Mouse (Mus musculus): Measurements from ENCODE around the gene Nxph4.
A peak's percentile ranks its signal among the peaks of the same experiment; 100 is the strongest.

Nxph4 gene

DNA sequence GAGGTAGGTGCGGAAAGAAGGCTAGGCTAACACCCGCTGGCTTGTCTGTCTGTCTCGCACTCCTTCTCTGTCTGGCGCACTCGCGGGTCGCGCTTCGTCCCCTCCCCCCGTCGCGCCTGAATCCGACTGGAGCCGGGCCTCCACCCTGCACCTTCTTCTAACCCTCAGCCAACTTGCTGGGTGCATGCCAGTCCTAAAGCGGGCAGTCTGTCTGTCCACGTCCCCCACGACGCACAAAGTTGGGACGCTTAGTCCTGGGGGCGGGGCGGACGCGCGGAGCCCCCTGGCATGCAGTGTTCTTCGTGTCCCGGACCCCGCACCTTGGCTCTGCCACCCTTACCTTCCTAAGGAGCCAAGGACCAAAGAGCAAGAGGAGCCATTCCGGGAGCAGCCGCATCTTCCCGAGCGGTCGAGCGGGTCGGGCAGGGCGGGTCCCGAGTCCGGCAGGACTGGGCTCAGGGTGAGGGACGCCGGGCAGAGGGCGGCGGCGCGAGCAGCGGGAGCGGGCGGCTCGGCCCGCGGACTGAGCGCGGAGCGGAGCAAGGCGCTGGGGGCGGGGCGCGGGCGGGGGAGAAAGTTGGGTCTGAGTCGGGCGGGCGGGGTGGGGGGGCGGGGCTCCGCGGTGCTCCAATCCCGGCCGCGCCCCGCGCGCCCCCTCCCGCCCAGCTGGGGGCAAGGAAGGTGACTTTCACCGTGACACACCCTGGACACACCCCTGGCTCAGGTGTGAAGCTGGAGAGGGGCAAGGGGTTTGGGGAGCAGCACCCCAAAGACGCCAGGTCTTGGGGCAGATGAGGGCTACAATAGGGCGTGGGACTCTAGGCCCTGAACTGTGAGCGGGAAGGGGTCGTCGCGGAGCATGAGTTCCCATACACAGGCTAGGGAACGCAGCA is at the start of gene Nxph4:
Nxph4 (minus strand) TSS at position 524 of the 893 bp plus-strand sequence.
- DNase-seq (ENCODE audit: low spot score) = peak; percentile 42

DNA sequence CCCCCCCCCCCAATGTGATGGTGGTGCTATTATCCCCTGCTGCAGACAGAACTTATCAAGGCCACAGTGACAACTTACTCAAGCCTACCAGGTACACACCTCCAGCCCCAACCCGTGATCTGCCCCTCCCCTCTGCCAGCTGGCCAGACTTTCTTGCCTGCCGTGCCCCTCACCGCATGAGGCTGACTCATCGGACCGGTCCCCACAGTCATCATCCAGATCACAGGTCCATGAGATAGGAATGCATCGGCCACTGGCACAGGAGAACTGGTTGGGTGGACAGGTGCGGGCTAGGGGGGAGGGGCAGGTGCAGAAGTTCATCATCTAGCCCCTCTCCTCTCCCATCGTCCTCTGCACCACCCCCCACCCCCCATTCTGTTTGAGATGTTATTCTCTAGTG is 49.3 kb upstream of the Nxph4 start:
- no peak for DNase-seq (ENCODE audit: low spot score)

DNA sequence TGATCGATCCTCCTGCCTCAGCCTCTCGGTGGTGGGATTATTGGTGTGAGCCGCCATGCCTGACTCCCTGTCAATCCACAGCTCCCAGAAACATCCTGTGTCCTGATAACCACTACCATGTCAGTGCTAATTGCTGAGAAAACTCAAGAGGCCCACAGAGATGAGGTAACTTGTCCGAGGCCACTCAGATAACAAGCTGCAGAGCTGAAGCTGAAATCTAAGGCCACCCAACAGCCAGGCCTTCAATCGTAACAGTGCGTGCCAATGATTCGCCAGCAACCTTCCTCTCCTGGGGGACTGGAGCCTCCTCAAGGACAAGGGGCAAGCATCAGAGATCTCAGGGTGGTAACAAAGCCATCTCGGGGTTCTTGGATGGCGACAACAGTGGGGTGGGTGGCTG is 46.9 kb upstream of the Nxph4 start:
- no peak for DNase-seq (ENCODE audit: low spot score)

DNA sequence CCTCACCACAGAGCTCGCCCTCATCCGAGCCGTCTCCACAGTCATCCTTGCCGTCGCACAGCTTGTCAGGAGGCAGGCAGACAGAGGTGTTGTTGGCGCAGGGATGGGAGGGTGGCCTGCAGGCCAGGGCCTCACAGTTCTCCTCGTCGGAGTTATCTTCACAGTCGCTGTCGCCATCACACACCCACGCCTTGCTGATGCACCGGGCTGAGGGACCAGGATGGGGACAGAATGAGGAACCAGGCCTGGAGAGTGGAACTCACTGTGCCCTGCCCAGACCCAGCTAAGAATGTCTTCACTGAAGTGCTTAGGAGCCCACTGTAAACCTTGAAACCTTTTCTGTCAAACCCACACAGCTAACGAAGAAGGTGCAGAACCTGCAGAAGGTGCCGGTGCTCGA is 43.6 kb upstream of the Nxph4 start:
- DNase-seq (ENCODE audit: low spot score) = no peak

DNA sequence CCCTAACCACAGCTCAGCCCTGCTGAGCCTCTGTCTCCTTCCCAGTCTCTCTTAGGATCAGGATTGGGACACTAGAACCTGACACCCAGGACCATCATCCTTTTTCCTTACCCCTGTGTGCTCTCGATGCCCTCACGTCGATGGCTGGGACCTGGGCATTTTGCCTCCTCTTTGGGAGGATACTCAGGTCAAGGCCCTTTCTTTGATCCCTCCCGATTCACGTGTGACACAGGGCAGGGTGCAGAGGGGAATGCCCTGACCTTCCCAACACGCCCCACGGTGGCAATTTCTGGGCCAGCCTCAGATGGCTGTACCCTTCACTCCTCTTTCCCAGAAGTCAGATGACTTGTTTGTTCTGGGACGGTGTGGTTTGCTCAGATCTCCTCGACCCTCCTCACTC is 42.8 kb upstream of the Nxph4 start:
- no peak for DNase-seq (ENCODE audit: low spot score)

DNA sequence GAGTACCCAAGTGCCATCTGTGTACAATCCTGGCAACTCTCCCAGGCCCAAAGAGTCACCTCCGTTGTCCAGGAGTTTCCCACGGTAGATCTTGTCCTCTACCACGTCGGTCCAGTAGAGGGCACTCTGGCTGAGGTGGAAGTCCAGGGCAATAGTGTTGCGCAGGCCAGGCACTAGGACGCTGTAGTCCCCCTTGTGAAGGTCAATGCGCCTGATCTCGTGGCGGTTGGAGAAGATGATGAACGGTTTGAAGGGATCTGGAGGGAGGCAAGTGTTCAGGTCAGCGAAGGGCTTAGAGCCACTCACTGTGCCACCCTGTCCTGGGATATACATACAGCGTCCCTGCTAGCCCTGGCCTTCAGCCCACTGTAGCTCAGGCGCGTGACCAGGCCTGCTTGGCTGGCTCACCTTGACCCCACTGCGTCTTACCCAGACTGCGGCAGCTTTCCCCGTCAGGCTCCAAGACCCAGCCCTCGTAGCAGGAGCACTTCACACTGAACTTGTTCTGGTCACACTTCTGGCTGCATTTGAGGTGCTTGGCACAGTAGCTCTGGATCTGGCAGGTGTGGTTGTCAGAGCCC is 42.1 kb upstream of the Nxph4 start:
- DNase-seq (ENCODE audit: low spot score) = no peak

DNA sequence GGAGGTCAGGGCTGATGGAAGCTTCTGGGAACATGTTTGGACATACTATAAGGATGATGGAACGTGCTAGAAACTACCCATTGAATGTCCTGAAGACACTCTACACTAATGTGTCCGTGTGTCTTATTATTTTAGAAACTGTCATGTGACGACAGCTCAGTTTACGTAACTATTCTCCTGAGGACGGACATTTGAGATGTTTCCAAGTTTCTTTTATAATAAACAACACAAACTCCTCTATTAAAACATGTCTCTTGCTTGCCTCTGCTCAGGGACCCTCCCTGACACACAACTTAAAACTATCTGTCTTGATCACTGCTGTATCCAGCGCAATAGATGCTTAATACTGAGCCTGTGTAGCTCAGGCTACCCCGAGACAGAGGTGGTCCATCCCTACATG is 41.4 kb upstream of the Nxph4 start:
- DNase-seq (ENCODE audit: low spot score) = no peak

DNA sequence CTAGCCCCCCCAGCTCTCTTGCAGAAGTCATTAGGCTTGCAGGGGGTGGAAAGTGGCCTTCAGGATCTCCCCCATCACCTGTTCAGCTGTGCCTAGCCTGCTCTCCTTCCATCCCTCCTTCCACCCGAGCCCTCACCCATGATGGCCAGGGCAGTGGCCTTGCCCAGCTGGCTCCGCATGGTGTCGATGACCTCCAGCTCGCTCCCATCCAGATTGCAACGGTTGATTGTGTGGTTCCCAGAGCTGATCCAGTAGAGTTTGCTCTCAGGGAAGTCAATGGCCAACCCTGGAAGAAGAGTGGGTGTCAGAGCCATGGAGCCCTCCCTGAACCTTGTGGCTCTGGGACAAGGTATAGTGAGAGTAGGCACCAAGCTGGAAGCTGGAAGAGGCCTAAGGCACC is 37.9 kb upstream of the Nxph4 start:
- DNase-seq (ENCODE audit: low spot score) = no peak

DNA sequence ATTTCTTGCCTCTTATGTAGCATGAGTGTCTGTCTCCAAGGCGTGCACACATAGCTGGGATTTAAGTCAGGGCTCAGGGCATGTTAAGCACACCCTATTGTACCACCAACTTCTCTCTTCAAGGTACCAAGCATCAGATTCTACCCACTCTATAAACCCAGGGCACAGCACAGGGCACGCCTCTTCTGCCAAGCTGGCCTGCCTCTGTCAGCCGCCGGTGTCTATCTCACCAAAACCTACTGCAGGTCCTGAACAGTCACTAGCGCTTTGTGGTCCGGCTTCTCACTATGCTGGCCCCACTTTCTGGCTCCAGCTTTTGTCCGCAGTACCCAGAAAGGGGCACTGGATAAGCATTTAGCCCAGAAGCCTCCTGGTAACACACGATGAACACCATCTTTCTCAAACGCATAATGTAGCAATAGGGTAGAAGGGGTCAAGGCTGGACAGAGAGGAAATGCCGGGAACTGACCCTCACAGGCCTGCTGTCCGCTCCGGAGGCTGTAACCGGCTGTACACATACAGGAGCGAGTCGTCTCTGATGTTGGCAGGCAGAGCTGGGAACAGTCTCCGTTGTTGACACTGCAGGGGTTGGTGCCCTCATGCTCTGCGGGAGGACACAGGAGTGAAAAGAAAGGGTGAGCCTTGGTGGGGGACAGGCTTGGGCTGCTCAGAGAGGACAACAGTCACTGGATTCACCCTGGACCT is 36.7 kb upstream of the Nxph4 start:
- DNase-seq (ENCODE audit: low spot score) = no peak

DNA sequence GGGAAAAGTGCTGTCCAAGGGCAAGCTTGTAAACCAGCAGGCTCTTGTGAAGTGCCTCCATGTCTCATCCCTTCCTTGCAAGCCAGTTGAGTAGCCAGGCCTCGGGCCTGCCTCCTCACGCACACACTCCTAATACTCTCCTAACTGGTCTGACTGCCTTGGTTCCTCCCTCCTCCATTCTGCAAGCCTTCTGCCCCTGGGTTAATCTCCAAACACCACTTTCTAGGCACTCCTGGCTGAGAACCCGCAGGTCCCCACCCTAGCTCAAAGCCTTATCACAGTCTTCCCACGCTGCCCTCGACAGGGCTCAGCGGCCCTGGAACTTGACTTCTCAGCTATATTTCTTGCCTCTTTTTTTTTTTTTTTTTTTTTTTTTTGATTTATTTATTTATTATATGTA is 36.0 kb upstream of the Nxph4 start:
- no peak for DNase-seq (ENCODE audit: low spot score)

DNA sequence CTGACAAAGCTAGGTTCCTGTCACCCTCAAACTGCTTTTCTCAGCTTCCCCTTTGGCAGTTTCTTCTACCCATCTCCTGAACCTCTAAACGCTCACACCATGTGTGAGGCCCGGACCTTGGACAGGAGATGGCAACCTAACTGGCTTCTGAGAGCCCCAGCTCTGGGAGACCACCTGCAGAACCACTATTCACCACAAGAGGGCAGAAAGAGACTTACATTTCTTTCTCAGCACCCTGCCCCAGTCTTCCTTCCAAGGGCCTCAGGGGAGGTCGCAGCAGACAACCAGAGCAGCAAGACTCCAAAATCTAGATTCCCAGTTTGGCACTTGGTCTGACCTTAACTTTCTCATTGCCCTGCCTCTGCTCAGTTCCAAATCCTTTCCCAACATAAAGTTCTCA is 35.1 kb upstream of the Nxph4 start:
- peak; percentile 71 for DNase-seq (ENCODE audit: low spot score)

DNA sequence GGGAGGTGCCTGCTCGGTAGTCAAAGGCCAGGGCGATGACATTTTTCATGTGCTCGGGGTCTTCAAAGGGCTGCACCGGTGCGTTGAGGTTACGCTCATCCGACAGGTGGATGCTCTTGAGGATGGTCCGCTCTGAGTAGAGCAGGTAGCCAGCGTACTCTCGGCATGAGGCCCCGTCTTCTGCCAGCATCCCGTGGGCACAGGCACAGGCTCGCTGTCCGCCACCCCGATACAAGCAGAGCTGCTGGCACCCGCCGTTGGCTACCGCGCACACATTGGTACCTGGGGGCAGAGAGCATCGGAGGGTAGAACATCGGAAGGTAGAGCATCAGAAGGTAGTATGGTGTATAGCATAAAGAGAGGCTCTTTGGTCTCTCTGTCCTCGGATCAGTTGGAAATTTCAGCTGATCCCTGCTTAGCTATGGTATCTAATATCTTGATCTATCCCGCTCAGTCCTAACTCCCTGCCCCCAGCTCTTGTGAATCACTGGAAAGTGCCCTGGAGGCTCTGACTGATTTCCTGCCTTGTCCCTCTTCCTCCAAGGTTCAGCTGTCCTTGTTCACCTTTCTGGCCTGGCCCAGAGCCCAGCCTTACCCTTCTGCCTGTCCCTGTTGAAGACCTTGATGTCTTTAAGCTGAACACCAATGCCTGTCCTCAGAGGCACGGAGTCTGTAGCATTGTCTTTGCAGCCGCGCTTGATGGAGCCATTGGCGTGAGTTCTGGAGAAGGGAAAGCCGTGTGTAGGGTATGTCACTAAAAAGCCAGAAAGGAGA is 32.4 kb upstream of the Nxph4 start:
- DNase-seq (ENCODE audit: low spot score) = no peak

DNA sequence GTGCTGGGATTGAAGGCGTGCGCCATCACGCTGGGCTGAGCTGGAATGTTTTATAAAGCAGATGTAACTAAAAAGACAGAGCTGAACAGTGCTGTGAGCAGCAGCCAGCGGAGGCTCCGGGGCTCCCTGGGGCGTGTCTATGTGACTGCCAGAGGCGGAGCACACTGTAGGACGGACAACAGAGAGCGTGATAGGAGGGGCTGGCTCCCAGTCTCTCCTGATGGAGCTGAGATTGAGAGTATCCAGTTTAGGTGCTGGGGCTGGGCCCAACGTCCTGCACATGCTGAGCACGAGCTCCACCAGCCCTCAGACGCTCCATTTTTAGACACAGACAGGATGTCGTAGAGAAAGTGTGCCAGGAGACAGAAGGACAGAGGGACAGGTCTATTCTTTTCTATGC is 29.9 kb upstream of the Nxph4 start:
- no peak for DNase-seq (ENCODE audit: low spot score)

DNA sequence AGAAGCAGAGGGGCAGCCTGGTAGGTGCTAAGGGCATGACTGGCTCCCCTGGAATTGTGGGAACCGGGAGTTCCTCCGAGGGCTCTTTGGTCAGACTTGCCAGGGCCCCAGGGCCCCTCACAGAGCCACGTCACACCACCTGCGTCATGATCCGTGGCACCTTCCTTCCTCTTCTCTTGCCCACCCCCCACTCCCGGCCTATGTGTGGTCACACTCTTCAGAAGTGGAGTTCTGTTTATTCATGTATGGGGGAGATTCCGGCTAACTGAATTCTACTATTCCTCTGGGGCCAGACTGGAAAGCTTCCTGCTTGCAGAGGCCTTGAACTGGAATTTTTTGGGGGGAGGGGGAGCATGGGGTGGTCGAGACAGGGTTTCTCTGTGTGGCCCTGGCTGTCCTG is 29.5 kb upstream of the Nxph4 start:
- DNase-seq (ENCODE audit: low spot score) = no peak

DNA sequence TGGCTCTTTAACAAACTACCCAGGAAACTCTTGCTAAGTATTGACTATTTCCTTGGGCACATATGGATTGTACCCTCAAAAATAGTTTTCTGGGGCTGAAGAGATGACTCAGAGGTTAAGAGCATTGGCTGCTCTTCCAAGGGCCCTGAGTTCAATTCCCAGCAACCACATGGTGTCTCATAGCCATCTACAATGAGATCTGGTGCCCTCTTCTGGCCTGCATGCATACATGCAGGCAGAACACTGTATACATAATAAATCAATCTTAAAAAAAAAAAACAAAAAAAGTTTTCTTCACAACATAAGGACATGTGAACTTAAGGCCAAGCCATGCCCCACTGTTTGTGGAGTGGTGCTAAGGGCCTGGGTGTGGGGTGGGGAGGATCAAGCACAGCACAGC is 26.8 kb upstream of the Nxph4 start:
- DNase-seq (ENCODE audit: low spot score) = no peak

DNA sequence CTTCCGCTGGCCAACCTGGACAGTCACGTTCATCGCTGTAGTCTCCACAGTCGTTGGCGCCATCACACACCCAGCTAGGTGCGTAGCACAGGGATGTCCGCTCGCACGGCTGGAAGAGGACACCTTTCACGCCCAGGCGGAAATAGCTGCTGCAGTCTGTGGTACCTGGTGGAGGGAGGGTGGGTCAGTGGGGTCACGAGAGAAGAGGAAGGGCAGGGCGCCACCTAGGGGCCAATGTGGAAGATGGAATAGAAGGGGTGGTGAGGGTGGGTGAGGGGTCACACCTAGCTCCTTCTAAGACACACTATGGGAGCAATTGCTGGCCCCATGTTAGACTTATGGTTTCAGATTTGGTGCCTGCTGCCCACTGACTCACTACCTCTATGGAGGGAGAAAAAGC is 23.0 kb upstream of the Nxph4 start:
- DNase-seq (ENCODE audit: low spot score) = no peak

DNA sequence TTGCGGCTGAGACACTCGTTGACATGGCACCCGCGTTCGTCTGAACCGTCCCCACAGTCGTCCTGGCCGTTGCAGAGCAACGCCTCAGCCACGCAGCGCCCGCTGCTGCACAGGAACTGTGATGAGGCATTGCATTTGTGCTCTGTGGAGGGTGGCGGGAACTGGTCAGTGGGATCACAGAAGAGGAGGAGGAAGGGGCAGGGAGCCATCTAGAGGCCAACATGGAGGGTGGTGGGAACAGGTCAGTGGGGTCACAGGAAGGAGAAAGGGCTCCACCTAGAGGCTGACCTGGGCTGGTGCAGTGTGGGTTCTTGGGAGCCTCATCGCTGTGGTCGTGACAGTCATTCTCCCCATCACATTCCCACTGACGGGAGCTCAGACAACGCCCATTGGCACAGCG is 21.3 kb upstream of the Nxph4 start:
- DNase-seq (ENCODE audit: low spot score) = no peak

DNA sequence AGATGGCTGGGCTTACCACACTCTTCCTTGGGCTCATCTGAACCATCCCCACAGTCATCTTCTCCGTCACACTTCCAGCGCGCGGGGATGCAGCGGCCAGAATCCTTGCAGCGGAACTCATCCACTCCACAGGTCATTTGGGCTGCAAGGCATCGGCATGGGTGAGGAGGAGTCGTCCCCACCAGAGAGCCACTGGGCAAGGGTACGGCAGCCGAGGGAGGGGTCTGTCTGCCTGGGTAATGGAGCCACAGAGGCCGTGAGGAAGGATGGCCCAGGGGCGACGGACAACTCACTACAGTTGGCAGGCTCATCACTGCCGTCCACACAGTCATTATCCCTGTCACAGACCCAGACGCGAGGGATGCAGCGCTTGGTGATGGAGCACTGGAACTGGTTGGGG is 15.5 kb upstream of the Nxph4 start:
- DNase-seq (ENCODE audit: low spot score) = no peak

DNA sequence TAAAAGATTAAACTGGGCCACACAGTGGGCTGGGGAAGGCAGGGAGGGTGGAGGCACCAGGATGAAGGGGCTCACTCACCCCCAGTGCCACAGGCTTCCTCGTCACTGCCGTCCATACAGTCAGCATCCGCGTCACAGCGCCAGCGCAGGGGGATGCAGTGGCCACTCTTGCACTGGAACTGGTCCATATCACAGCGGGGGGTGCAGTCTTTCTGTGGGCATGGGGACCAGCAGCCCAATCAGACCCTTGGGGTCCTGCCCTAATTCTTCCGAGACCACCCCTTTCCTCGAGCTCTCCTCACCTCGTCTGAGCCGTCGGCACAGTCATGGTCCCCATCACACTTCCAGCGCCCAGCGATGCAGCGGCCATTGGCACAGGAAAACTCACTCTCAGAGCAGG is 13.9 kb upstream of the Nxph4 start:
- no peak for DNase-seq (ENCODE audit: low spot score)

DNA sequence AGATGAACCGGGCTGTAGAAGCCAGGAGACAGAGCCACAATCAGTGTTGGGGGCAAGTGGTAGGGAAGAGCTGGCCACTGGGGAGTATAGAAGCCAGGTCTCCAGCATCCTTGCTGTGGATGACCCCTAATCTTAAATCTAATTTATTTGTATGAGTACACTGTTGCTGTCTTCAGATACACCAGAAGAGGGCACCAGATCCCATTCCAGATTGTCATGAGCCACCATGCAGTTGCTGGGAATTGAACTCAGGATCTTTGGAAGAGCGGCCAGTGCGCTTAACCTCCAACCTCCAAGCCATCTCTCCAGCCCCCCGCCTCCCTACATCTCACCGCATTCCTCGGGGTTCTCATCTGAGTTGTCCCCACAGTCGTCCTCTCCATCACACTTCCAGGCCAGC is 12.1 kb upstream of the Nxph4 start:
- DNase-seq (ENCODE audit: low spot score) = no peak

DNA sequence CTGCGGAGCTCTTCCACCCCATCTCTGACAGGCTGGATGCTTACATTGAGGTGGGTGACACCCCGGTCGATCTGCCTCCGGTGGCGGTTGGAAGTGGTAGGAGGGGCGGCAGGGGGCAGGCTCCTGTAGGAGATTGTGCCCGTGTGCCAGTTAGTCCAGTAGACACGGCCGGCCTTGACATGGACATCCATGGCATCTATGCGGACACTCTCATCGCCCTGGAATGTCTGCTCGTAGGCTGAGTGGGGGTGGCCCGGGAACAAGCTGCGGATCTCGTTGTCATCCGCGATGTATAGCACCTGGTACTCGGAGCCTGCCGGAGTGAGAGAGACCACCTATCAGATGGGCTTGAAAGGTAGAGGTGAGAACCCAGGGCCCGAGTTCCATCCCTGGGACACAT is 10.0 kb upstream of the Nxph4 start:
- no peak for DNase-seq (ENCODE audit: low spot score)

DNA sequence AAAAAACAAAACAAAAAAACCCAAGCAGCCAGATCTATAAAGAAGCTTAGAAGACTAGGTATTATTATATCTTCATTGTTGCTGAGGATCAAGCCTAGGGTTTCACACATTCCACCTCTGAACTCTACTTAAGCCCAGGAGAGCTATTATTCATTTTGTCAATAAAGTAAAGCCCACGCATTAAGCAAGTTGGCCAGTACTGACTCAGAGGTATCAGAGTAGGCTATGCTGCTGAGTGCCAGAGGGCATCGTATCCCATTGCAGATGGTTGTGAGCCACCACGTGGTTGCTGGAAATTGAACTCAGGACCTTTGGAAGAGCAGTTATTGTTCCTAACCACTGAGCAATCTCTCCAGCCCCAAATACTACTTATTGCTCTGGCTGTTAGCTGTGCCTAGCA is 9.6 kb upstream of the Nxph4 start:
- DNase-seq (ENCODE audit: low spot score) = no peak

DNA sequence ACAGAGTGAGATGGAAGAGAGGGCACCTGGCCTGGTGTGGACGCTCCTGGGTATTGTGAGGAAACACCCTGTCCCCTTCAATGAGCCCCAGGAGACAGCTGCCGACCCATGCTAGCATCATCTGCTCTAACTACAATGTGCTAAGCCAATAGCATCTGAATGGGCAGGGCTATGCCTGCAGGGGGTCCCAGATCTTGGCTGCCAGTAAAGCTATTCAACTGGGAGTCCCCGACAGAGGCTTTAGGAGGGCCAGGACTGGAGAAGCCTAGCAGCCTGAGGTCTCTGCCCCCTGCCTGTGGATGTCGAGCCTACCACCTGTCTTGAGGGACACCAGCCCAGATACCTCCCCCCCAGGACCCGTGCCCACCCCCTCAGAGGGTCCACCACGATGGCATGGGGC is 8.4 kb upstream of the Nxph4 start:
- no peak for DNase-seq (ENCODE audit: low spot score)

All from yolk sac, embryonic 10.5 days (tissue).